Mouse (Mus musculus) kidney, postnatal 36 days (tissue): ENCODE results near the gene Ppp1r13l.

Source experiments
- DNase-seq, 2 experiments: peaks; one replicate each; pipeline ENCODE4 v3.0.0; 2021 to 2022; ENCODE audit warnings: mixed read lengths in 2 of 2

Gene Ppp1r13l

DNA sequence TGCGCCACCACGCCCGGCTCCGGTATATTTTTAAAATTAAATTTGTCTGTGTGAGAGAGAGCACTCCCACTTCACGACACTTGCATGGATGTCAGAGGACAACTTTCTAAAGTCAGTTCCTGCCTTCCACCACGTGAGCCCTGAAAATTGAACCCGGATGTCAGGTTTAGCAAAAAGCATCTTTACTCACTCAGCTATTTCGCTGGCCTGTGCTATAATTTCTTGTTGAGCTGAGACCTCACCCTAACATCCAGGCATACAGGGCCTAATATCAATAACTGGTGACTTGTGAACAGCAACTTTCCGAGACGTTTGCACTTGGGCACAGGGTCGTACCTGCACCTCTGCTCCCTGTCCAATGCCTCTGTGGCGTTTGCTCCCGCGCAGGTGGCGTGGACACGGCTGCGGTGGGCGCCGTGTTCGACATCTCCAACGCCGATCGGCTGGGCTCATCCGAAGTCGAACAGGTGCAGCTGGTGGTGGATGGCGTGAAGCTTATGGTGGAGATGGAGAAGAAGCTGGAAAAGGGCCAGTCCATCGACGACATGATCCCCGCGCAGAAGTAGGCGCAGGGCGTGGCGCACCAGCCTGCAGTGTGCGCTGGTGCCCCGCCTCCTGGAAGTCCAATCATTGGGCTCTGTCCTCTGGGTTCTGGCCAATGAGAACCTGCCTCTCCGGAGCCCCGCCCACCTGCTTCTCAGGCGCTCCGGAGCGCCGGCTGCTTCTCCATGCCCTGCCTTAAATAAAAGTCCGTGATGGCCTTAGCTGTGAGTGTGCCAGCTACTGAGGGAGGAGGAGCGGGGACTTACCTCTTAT lies 61.5 kb downstream of the Ppp1r13l start:
- peak; percentile 93 to 96 for DNase-seq

DNA sequence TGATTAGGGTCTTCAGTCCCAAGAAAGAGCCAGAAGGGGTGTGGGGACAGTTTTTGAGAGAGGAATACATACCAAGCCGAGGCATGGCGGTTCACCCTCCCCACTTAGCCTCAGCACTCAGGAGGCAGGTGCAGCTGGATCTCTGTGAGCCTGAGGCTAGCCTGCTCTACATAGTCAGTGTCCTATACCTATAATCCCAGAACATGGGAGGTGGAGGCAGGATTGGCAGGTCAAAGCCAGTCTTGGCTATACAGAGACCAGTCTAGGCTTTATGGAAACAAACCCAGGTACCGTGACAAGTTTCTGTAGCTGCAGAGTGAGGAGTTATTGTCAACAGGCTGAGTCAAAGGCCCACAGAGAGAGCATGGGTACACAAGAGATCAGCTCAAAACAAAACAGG lies 63.5 kb downstream of the Ppp1r13l start:
- no peak for DNase-seq

DNA sequence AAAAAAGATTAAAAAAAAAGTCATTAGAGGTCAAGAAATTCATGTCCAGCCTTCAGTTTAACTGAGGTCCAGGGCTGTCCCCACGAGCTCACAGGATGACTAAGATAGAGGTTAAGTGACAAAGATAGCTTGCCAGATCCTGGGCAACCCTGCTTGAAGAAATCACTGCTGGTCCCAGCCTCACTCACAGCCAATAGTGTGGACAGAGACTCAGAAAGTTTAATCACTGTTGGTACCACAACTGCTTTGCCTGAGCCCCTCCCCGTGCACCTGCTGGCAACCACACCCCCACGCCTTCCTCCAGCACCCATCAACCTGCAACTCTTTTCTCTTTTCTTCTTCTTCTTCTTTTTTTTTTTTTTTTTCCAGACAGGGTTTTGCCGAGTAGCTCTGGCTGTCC lies 64.5 kb downstream of the Ppp1r13l start:
- no peak for DNase-seq

DNA sequence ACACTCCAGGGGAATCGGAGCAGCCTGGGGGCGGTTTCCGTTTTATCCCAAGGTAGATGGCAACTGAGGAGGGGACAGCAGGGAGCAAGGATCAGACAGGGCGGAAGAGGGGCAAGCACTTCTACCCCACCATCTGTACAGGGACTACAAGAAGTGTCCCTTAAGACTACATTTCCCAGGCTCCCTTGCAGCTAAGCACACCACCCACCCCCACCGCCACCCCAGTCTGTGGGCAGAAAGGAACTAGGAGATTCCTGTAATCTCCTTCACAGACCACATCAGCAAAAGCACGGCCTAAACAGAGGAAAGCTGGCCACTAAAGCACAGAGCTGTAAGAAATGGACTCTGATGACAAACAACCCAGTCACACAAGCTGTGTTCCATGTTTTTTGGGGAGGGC lies 66.8 kb downstream of the Ppp1r13l start:
- no peak for DNase-seq

DNA sequence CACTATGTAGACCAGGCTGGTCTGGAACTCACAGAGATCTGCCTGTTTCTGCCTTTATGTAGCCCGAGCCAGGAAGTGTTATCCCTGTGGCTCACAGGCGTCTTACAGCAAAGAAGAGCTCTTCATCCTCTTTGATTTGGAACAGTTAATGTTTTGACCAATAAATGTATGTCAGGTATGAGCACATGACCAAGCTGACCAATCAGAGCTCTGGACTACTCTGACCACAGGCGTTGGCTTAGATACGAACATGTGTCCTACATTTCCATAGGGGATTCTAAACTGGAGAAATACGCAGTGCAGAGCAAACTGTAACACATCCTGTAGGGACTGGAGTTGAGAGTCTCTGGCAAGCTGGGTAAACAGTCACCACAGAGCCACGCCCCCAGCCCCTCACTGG lies 67.3 kb downstream of the Ppp1r13l start:
- no peak for DNase-seq
